Mouse (Mus musculus): ENCODE measurements around the gene Olfr57. TPM values are rescaled to one million over a fixed set of nuclear protein-coding genes. Genes with fewer than 3 reads are reported as not detected.
"Not testable (repeated sequence)": the region's sequence is repeated elsewhere in the genome, so short reads cannot be mapped to it uniquely, and the experiment has no call there.

Gene Olfr57
- total RNA-seq (2021), result not detected
- long read RNA-seq, experiment 1, result 0 reads
- long read RNA-seq, experiment 2, result 0 reads

- intact Hi-C loops (cut with DNase I), result no loop called here
- no peak for DNase-seq
- TF ChIP-seq CTCF (IDR thresholded peaks at IDR 0.05), result no peak
- H3K27ac ChIP-seq, result no peak within 1 kb of the TSS
- H3K4me3 ChIP-seq, result no peak within 1 kb of the TSS
These were observed at the start of gene Olfr57 for GRCm38 (mm10) chr10:79028441-79028840. TSS of gene Olfr57 (plus strand) at chr10:79028741.

- Histone ChIP-seq H3K4me3 (no peak within 1 kb of the TSS), H3K27ac (no peak within 1 kb of the TSS)
- no peak for DNase-seq
- intact Hi-C loops (cut with DNase I), result no loop called here
- no peak for TF ChIP-seq CTCF (IDR thresholded peaks at IDR 0.05)
These were observed 47.8 kb upstream of the Olfr57 start, which contains the start of gene Olfr1352 for GRCm38 (mm10) chr10:78980750-78981149. TSS of gene Olfr1352 (plus strand) at chr10:78981050.

DNA sequence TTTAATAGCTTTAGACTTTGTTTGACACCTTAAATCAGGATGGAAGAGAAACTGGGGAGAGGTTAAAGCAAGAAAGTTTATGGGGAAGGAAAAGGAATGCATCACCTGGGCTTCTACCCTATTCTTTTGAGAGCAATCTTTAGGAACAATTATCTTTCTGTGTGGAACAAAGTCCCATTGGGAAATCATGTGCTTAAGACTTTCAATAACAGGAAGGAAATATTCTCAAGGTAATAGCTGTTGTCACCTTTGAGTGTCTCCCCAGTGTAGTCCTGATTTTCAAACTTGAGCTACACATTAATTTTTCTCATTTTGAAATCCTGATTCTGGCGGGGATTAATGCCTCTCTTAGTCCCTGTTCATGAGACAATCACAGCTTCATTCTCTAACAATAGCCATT is 16.4 kb upstream of the Olfr57 start, which contains the start of gene Olfr1351:
TSS of gene Olfr1351 (plus strand) at position 301 of the 400 bp plus-strand sequence.
- no peak within 1 kb of the TSS for H3K27ac ChIP-seq
- DNase-seq, result no peak
- H3K4me3 ChIP-seq, result no peak within 1 kb of the TSS
- intact Hi-C loops (cut with DNase I), result no loop called here
- TF ChIP-seq CTCF (IDR thresholded peaks at IDR 0.05), result no peak

DNA sequence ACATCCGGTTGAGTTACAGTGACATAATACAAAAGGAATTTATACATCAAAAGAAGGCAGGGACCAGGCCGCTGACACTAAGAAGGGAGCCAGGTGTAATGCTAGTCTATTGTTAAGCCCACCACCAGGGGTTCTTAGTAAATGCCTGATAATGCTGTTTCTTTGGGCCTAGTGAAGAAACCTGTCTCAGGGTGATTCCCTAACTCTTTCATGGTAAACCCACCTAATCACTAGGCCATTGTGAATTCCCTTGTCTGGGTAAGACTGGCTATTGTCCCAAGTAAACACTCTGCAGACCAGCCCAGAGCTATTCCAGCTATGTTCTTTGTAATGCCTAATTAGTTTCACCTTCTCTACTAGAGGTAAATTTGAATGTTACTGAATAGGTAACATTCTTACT is 13.9 kb downstream of the Olfr57 start:
- intact Hi-C loops (cut with DNase I); DNase-seq; H3K27ac ChIP-seq; H3K4me3 ChIP-seq: not testable (repeated sequence)

DNA sequence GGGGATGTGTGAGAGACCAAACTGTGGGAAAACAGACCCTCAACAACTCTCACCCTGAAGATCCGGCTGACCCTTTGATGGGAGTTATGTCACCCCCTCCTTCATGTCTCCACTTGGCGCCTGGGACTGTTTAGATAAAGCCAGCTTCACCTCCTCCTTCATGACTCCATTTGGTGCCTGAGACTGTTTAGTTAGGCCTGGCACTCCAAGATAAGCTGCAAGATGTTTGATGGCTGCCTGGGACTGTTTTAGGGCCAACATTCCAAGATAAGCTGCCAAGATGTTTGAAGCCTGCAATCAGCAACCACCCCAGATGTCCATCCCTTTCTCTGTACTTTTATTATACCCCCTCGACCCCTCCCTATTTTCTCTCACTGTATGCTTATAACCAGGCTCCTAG is 28.8 kb downstream of the Olfr57 start:
- DNase-seq; intact Hi-C loops (cut with DNase I); H3K4me3 ChIP-seq; H3K27ac ChIP-seq: not testable (repeated sequence)

Other genes starting within 250 kb of the Olfr57 start
- not detected for gene Slc1a6, start 248.2 kb upstream of the Olfr57 start, total RNA-seq (2021)
- not detected for gene Olfr1356, start 176.6 kb upstream of the Olfr57 start, total RNA-seq (2021)
- not detected for gene Olfr1355, start 153.2 kb upstream of the Olfr57 start, total RNA-seq (2021)
- gene Olfr1354, start 115.6 kb upstream of the Olfr57 start, total RNA-seq (2021), result not detected
- not detected for gene Olfr8, start 78.1 kb upstream of the Olfr57 start, total RNA-seq (2021)
- gene Olfr1353, start 65.4 kb upstream of the Olfr57 start, total RNA-seq (2021), result not detected
- not detected for gene Olfr1352, start 47.7 kb upstream of the Olfr57 start, total RNA-seq (2021)
- gene Olfr1351, start 16.3 kb upstream of the Olfr57 start, total RNA-seq (2021), result not detected
- gene 2610008E11Rik, start 68.9 kb downstream of the Olfr57 start, total RNA-seq (2021), result 10 to 100 TPM in 1 of 2 experiments, 1 to 10 TPM in 1; 9.8 to 12.6 TPM
- gene Vmn2r80, start 120.0 kb downstream of the Olfr57 start, total RNA-seq (2021), result not detected
- not detected for gene Vmn2r81, start 219.0 kb downstream of the Olfr57 start, total RNA-seq (2021)